Mouse (Mus musculus) kidney, adult 8-10 months (tissue): ENCODE measurements around the gene Gm20911.
"Not testable (repeated sequence)": the region's sequence is repeated elsewhere in the genome, so short reads cannot be mapped to it uniquely, and the experiment has no call there.

Experiments used
- DNase-seq, 2 experiments: peaks; one replicate each; pipeline ENCODE4 v3.0.0; 2022

The Gm20911 gene

DNA sequence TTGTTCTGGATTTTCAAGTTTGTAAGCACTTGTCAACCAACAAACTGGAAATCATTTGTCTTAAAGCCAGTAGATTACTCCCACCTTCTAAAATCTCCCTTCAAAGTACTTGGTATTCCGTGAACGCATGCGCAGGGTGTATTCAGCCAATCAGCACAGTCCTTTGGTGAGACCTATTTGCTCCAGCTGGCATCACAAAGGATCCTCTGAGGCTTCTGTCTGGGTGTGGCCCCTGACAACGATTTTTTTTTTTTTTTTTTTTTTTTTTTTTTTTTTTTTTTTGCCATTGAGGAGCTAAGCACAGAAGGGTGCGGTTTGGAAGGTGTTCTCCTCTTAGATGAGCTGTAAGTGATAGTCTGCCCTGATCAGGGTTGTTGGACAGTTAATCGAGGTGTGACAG lies at the start of gene Gm20911:
Gene Gm20911, plus strand, starts transcription at position 301 of the 400 bp plus-strand sequence.
- DNase-seq: not testable (repeated sequence)
